Mouse (Mus musculus): ENCODE results near the gene Gps2.
"Not testable (repeated sequence)": the region's sequence is repeated elsewhere in the genome, so short reads cannot be mapped to it uniquely, and the experiment has no call there.

Gene Gps2

DNA sequence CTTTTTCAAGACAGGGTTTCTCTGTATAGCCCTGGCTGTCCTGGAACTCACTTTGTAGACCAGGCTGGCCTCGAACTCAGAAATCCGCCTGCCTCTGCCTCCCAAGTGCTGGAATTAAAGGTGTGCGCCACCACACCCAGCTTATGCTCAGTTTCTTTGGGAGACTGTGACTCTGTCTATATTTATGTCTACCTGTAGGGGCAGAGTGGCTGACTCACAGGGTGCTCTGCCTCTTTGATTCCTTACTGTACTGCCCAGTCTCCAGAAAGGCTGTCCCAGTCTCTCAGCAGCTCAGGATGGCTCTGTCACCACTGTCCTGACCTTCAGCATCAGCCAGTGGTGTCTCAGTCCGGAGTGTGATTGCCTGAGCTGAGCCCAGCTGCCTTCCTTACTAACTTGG lies 41.9 kb downstream of the Gps2 start:
- not testable (repeated sequence) for DNase-seq (ENCODE audit: inconsistent age in 2 of 2, low spot score in 1 of 2)

DNA sequence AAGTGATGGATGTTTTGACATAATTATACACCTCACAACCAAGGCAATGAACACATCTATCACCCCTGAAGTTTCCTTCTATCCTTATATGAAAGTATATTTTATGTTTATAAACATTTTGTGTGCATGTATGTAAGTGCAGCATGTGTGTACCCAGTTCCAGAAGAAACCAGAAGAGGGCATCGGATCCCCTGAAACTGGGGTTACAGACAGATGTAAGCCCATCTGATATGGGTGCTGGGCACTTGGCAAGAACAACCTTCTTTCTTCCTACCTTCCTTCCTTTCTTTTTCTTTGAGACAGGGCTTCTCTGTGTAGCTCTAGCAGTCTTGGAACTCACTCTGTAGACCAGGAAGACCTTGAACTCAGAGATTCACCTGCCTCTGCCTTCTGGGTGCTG lies 42.5 kb downstream of the Gps2 start:
- DNase-seq (ENCODE audit: inconsistent age in 2 of 2, low spot score in 1 of 2) = peak in 1 of 2 experiments; percentile 45

DNA sequence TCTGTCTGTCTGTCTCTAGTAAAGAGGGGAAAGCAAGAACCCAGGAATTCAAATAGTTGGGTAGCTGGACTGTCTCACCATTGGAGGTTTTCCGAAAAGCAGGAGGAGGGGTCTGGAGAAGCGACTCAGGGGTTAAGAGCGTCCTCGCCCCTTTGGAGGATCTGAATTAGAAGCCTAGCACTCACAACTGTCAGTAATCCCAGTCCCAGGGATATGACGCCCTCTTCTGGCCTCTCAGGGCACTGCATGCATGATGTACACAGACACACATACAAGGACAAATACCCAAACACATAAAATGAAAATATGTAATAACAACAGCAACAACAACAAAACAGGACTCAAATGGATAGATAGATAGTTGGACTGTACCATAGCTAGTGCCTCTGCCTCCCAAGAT lies 46.9 kb downstream of the Gps2 start:
- DNase-seq (ENCODE audit: inconsistent age in 2 of 2, low spot score in 1 of 2) = peak in 1 of 2 experiments; percentile 23

DNA sequence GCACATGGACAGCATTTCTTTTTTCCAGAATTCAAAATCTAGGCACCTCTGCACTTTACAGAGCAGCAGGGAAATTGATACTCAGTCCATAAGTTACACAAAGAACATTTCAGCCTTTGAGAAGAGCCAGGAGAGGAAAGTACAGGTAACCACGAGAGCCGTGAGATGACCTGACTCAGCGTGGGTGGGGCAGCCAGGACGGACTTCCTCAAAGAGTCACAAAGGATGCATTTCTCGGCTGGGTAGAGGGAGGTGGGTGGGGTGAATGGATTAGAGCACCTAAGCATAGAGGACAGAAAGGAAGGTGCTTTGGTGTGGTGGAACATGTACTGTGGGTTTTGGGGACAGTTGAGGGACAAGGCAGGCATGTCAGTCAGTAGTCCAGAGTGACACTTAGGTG lies 48.2 kb downstream of the Gps2 start:
- DNase-seq (ENCODE audit: inconsistent age in 2 of 2, low spot score in 1 of 2) = no peak

DNA sequence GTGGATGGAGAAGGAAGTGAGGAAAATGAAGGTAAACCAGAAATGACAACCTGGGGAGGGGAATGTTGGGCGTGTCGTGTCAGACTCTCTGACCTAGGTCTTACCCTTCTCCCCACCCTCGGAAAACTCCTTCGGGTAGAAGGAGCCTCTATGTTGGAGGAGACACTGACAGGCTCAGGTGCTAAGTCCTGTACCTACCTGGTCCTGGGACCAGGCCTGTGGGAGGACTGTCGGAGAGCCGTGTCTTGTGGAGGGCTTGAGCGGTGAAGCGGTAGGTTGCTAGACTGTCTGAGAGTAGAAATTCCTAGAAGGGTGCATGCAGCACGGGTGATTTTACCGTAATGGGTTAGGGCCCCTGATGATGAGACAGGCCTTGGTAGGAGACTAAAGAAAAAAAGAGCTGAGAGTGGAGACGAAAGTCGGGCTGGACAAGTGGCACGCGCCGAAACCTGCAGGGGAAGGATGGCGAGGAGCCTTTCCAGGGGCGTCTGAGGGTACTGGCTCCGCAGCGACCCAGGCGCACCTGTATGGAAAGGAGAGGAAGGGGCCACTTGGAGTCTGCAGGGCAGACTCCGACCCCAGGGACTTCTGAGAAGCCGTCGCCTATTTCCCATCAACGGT lies 51.1 kb downstream of the Gps2 start, which contains the start of gene Cldn7:
Gene Cldn7 (plus strand): TSS at position 130 of the 621 bp plus-strand sequence.
- DNase-seq (ENCODE audit: inconsistent age in 2 of 2, low spot score in 1 of 2) = peak in 1 of 2 experiments; percentile 18

DNA sequence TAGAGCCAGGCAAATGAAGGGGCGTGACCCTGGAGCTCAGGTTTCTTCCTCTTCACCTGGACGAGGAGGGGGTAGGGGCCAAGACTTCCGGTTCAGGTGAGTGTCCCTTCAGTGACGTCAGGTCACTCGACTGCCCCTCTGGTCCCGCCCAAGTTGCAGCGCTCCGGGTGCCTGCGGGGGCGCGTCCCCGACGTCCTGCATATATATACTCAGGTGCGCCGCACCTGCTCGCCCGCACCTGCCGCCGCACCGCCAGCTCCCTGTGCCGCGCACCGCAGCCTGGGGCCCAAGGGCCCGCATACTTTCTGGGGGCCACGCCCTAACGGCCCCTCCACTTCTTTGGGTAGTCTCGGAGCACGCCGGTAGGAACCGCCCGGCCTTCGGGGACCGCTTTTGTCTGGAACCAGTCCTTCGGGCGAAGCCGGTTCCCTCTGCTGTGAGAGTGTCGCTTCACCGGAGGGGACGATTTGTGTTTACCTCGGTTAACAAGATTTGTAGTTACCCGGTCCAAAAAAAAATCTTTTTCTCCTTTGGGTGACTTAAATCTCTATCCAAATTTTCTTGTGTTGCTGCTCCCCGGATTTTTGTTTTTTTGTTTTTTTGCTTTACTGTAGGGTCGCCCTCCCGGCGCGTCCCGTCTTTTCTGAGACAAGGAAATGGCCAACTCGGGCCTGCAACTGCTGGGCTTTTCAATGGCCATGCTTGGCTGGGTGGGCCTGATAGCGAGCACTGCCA lies 51.8 kb downstream of the Gps2 start:
- DNase-seq (ENCODE audit: inconsistent age in 2 of 2, low spot score in 1 of 2) = peak in 1 of 2 experiments; percentile 39

Data from adrenal gland, adult (tissue).